Mouse (Mus musculus) testis, postnatal 14 days (tissue): ENCODE measurements around the gene Cntln.
A peak's percentile ranks its signal among the peaks of the same experiment; 100 is the strongest.

Experiments used
- DNase-seq: peaks from one replicate; pipeline ENCODE4 v3.0.0; 2021; ENCODE audit warnings: low spot score

Gene Cntln

DNA sequence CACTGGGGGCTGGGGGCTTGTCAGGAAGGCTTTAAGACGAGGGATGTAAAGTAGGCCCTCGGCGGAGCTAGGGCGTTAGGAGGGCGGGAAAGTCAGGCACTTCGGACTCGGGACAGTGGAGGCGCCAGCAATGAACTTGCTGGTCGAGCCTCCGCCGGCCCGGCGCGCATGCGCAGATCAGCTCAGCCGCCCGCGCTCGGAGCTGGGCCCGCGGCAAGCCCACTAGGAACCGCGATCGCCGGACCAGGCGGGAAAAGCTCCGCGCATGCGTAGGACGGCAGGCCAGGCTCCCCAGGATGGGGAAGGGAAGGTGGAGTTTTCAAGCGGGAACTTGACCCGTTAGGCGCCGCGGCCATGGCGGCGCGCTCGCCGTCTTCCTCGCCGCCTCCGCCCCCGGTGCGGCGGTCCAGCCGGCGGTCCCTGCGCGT, at the start of gene Cntln:
TSS of gene Cntln (plus strand) at position 199 of the 428 bp plus-strand sequence.
- DNase-seq, result peak; percentile 96

DNA sequence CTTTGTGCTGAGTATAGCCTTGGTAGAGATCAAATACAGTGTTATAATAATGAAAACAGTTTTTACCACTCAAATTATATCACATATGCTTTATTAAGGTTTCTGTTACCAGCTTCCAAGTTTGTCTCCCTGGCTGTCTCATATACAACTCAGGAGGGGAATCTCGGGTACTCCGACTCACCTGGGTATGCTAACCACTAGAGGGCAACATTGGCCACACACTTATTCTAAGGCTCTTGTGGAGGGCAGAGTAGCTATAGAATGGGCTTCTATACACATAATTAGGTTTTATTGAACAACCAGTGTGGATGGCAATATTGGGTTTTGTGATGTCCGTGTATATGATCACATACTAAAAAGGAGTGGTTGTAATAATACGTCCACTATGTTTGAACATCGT, 47.1 kb upstream of the Cntln start:
- no peak for DNase-seq

DNA sequence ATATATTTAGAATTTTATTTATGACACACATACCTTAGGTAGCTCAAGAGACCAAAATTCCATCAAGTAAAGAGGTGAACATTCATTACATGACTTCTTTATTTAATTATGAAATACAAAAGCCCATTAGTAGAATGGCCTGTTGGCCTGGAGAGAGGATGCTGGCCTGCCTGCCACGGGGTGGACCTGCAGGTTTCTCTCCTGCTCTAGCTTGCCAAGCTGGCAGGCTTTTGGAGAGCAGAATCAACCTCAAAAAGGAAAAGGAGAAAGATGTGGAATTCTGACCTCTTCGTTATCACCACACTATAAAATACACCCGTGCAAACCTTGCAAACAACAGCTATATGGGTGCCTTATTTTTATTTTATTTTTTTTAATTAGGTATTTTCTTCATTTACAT, 45.6 kb upstream of the Cntln start:
- DNase-seq, result no peak

DNA sequence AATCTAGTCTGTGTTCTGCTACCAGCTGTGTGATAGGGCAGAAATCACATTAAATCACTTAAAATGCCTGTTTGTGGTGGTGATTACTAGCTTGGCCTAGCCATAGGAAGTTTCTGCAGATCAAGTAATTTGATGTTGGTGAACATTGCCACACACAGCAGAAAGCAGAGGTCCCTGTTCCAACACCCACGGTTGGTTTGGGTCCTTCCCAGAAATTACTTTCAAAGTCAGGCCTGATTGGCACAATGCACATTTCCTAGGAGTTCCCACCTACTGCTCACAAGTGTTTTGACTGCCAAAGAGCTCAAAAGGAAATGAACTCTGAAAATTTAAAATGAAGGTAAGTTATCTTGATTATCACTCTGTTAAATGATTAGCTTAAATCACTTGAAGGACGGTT, 44.6 kb upstream of the Cntln start:
- no peak for DNase-seq

DNA sequence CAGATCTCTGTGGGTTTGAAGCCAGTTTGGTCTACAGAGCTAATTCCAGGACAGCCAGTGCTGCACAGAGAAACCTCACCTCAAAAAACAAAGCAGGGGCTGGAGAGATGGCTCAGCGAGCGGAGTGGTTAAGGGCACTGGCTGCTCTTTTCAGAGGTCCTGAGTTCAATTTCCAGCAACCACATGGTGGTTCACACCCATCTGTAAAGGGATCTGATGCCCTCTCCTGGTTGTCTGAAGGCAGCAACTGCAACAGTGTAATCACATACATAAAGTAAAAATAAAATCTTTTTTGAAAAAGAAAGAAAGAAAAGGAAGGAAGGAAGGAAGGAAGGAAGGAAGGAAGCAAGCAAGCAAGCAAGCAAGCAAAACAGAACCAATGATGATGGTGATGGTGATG, 26.5 kb upstream of the Cntln start:
- no peak for DNase-seq

DNA sequence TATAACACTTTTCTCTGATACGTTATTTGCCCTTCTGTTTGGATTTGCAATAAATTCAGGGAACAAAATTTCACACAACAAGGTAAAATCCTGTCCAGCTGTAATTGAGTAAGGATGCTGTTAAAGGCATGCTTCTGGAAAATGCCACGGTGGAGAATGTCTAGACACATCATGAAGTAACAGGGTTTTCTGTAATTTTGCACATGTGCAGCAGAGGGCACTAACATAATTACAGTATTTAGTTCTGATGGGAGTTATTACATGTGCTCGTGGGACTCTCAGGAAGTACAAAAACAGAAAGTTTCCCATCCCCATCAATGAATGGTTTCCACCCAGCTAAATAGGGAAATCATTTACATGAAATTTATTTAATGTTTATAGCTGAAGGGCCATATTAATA, 7.8 kb upstream of the Cntln start:
- DNase-seq, result no peak

DNA sequence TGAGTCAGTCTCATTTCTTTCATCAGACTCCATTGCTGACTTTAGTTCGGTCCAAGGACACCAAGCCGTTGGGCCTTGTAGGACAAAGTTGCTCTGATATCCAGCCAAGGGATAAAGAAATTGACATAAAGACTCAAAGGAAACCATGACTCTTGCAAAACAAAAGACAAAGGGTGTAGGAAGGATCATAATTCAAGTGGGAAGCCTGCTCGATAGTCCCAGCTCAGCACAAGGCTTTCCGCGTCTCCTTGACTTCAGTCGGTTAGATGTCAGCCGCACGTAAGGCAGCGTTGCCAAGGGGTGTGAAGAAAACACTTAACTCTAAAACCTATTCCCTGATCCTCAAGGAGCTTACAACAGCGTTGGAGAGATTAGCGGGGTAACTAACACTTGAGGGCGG, 463 bp upstream of the Cntln start:
- DNase-seq, result no peak

DNA sequence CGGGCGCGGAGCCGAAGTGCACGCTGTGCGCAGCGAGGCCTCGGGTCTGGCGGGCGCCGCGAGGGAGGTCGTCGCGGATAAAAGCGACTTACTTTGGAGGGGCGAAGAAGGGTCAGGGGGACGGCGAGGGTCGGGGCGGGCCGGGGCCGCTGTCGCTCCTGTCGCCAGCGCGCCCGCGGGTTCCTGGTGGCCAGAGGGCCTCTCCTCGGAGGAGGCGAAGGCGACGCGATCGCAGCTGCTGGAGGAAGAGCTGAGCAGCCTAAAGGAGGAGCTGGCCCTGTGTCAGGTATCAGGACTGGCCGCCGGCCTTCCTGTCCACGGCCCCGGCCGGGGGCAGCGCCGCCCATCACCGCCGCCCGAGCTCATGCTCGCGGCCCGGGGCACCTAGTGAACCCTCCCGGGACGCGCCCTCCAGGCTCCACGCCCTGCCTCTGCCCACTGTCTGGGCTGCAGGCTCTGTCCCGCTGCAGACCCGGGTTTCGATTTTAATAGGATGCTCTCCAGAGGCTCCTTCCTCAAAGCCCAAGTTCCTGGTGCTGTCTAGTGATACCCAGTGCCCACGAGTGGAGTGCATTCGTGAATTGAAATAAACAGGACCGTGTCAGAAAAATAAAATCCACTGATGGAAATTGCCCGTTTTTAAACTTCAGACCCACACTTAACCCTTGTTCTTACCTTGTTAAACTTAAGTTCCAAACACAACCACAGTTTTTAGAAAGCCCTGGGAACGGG, 596 bp downstream of the Cntln start:
- DNase-seq, result peak; percentile 67

DNA sequence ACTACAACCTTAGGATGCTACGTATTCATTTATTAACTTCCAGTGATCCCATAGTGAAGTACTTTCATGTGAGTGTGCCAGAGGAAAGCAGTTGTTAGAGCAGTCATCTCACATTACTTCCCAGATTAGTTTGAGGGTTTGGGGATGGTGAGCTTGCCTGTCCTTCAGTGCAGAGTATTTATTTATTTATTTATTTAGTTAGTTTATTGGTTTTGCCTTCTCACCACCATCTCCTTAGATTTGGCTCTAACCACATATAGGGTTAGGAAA, 1.1 kb downstream of the Cntln start:
- DNase-seq, result no peak

DNA sequence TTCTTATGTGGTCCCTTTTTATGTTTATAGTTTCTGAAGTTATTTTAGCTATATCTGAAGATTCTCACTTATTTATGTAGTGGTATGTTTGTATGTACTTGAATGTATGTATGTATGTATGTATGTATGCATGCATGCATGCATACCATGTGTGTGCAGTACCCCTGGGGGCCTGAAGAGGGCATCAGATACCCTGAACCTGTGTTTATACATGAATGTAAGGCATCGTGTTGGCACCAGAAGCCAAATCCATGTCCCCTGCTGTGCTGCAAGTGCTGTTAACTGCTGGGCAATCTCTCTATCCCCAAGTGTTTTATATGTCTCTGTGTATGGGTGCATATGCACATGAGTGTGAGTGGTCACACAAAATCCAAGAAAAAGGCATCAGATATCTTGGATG, 34.3 kb downstream of the Cntln start:
- no peak for DNase-seq

DNA sequence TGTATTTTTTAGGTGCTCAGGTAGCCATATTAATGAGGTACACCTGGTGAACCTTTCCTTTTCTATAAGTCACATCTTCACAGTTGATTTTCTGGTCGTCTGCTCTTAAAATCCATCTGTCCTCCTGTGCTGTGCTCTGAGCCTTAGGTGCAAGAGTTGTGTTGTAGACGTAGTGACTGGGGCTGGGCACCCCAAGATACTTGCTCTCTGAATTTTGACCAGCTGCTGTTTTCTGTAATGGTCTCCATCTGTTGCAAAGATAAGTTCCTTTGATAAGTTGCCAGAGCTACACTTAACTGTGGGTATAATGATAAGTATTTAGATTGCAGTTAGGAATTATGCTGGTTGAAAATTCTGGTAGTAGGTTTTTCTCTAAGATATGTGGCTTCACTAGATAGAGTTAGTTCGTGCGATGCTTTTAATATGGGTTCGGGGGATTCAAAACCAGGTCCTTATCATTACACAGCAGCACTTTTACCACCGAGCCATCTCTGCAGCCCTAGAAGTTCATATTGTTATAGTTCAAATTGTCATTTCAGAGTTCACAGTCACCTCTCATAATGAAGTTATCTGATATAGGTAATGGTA, 50.3 kb downstream of the Cntln start:
- no peak for DNase-seq

DNA sequence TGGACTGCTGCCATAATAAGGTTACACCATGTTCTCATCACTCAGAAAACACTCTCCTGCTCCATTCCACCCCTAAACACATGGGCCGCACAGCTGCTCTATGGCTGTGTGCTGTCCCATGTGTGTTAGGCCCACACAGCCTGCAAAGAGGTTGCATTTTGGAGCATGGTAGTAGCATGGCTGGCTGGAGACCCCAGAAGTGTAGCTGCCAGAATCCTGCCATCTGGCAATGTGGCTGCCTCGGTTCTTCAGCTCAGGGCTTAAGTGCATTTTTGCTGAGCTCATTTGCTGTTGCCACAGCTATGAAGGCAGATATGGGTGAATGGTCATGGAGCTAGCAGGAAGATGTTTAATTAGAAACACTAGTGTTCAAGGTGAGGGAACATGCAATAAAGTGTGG, 58.0 kb downstream of the Cntln start:
- no peak for DNase-seq

DNA sequence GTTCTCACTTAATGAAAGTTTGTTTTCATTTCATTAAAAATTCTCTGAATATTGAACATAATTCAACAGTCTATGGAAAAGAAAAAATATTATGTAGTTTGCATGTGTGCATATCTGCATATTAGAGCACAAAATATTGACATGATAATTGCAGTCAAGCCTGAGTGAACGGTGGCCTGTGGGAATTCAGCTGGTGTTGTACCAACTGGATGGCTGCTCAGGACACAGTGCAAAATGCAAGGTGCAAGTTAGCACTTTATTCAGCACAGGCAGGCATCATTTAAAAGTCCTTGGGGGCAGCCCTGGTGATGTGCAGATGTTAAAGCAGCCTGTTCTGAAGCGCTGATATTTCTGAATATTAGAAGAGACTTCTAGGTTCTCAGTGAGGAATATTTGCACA, 58.5 kb downstream of the Cntln start:
- DNase-seq, result no peak

DNA sequence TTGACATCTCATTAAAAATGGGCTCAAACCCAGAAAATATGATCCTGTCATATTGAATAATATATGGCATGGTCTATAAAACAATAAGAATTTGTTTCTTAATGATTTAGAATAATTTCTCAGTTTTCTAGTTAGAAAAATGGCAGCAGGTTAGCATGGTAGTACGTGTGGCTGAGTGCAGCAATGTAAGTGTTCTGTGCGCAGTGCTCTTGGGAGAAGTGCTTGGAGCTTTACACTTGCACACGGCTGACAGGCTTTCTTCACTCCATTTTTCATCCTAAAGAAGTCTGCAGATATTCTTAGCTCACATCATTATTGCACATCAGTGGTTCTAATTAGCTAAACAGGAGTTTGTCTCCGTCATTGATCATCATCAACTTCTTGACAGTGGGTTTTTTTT, 60.0 kb downstream of the Cntln start:
- no peak for DNase-seq

DNA sequence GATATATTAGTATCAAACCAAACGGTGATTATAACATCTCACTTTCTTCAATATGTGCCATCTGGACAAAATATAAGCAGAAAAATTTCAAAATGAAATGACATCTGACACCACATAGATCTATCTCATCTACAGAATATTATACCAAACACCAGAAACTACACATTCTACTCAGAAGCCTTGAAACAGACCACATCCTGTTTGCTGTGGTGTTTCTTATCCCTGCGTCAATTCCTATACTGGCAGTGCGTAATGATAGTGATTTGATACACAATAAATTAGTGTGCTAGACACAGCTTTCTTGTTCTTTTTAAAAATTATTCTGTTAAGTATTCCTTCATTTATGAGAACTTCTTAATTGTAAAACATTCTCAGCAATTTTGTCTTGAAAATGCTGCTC, 62.3 kb downstream of the Cntln start:
- no peak for DNase-seq

DNA sequence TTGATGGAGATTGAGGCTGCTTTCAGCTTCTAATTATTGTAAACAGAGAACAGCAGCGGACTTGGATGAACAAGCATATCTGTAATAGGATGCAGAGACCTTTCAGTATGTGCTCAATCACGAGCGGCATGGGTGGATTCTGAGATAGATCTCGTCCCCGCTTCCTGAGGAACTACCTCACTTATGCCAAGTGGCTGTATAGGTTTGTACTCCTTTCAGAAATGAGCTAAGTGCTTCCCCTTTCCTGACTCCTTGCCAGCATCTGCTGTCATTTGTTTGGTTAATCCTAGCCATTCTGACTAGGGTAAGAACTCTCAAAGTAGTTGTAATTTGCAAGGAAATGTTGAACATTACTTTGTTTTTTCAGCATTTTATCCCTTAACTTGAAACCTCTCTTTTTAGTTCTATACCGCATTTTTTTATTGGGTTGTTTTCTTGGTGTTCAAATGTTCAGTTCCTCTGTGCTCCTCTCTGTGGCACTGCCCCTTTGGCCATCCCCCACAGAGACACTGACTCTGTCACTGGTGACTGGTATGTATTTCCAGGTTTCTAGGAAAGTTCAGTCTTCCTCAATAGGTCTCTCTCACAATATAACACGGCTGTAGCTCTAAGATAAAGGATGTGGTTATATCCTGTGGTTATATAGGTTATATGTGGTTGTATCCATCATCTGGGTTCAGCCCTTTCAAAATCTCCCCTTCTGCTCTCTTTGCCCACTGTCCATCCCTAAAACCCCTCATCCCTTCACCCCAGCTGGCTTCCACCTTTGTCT, 93.0 kb downstream of the Cntln start:
- DNase-seq, result no peak

DNA sequence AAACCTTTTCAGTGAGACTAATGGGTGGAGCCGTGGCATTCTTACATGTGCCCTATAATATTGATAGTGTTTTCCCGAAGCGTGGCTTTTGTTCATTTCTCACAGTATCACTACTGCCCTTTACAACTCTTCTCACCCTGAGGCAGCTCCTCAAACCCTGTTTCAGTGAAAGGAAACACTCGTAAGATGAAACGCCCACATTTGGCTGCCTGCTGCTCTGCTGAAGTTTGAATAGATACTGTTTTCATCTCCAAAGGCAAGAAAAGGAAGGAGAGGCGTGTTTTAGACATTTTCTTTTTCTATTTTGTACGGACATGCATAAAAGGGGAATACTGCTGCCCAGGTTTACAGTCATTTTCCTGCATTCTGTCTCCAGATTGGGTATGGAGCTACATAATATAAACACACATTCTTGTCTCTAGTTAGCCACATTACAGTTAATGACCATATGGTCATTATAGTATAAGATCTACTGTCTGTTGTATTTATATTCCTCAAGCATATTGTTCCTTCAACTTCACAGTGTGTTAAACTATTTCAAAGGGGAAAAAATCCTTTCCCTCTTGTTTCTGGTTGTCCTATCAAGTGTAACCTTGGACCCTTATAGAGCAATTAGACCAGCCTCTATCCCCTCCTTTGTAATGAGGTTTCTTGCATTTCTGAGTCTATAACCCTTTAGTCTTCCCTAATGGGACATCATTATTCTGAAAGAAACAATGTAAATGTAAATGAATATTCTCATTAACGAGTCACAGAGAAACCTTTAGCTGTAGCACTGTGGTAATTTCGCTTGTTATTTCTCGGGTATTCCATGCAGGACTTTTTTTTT, 111.6 kb downstream of the Cntln start:
- DNase-seq, result no peak

DNA sequence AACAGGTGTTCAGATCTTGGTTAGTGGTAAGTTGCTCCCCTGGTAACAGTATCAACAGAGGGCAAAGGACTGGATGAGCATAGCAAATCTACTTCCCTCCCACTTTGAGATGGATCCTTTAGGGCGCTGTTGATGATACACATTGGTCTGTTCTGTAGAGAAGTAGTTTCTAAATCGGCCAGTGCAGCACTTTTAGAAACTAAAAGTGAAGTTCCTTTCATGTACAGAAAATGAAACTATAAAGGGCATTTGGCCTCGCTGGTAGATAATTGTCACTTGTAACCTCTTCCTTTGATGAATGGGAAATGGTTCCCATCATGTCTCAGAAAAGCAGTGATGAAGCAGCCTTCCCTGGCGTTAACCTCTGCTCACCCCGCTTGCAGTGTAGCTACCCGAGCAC, 121.5 kb downstream of the Cntln start:
- DNase-seq, result no peak

DNA sequence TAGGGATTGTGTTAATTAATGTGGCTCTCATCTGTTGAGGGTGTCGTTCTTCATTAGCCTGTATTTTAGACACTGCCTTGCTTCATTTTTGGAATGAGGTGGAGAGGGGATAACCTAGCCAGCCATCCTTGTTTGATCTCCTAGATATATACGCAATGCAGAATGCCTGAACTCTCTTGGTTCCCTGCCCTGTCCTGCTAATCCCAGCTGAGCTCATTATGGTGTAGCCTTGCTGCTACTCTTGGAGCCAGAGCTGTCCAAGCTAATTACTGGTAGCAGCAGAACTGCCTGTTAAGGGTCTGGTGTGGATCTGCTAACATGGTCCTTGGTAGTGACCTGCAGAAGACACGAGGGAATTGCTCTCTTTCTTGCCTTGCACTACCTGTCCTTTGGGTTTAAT, 122.7 kb downstream of the Cntln start:
- no peak for DNase-seq

DNA sequence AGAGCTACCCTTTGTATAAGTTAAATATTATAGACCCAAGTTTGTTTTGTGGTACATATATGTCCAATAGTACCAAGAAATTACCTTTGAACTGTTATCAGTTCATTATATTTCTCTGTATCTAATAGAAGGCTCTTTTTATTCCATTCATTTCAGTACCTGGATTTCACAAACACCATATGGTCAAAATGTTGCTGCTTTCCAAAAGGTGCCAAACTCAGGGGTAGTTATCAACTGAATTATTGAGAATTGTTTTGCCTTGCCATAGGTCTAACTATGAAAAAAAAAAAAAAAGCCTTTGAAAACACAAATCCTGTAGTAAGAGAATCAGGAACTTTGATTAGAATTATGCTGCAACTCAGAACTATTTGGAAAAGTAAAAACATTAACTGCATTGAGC, 126.7 kb downstream of the Cntln start:
- DNase-seq, result no peak

DNA sequence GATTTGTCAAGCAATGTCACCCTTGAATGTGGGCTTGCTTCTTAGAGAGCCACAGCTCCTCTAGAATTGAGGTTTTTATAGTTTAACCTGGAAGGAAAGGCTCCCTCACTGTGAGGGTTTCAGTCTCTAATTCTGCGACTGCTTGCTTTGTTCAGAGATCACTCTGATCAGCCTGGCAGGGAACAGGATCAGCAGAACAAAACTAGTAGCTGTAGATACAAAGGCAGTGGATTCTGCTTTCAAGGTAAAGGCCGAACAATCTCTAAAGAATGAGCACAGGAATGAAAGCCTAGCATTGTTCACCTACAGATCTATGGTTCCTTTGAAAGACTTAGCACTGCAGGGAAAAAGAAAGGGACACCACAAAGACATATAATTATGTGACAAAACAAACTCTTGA, 161.6 kb downstream of the Cntln start:
- no peak for DNase-seq

DNA sequence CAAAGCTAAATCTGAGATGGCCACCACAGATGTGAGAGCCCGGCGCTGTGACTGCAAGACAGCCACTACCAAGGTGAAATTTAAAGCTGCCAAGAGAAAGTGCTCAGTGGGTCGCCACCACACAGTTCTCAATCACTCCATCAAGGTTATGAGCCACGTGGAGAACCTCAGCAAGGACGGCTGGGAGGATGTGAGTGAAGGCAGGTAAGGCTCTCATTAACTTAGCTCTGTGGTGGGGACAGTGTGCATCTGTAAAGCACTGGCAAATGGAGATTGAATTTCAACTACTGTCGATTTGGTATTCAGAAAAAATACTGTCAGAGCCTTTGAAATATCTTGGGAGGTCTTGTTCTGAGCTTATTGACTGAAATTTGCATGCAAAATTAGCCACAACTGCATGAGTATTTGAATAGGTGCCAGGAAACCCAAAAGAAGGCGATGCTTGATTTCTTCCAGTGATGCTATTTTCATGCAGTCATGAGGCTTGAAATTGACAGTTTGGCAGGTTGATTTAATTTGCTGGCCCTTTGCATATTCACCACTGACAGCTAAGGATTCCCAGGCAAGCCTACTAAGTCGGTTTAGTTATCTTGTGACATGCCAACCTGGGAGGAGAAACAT, 165.9 kb downstream of the Cntln start:
- no peak for DNase-seq
